Mouse (Mus musculus): ENCODE data around the gene Narfl. TPM values are rescaled to one million over a fixed set of nuclear protein-coding genes. Genes with fewer than 3 reads are reported as not detected.

Narfl gene
- polyA plus RNA-seq (2017; shearing (Covaris generic)), result 10 to 100 TPM; 27.7 to 32.5 TPM

DNA sequence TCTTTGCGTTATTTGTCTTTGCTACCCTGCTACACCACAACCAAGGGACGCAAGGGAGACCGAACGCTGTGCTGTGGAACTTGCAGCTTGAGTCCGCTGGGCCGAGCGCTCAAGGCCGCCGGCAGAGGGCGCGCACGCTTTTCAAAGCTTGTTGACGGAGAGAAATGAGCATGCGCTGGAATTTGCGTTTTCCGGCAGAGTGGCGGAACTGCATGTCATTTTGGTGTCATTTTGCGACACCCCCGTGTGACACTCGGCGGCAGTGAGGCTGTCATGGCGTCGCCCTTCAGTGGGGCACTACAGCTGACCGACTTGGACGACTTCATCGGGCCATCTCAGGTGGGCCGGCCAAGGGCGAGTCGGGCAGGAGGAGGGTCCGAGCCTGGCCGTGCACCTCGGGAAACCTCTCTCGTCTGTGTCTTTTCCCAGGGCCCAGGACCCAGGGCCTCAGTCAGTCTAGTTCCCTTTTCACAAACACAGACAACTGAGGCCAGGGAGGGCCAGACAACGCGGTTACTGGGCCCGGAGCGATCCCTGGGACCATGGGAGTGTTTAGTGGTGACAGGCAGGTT is at the start of gene Narfl:
Narfl (plus strand) TSS at position 228 of the 572 bp plus-strand sequence.

DNA sequence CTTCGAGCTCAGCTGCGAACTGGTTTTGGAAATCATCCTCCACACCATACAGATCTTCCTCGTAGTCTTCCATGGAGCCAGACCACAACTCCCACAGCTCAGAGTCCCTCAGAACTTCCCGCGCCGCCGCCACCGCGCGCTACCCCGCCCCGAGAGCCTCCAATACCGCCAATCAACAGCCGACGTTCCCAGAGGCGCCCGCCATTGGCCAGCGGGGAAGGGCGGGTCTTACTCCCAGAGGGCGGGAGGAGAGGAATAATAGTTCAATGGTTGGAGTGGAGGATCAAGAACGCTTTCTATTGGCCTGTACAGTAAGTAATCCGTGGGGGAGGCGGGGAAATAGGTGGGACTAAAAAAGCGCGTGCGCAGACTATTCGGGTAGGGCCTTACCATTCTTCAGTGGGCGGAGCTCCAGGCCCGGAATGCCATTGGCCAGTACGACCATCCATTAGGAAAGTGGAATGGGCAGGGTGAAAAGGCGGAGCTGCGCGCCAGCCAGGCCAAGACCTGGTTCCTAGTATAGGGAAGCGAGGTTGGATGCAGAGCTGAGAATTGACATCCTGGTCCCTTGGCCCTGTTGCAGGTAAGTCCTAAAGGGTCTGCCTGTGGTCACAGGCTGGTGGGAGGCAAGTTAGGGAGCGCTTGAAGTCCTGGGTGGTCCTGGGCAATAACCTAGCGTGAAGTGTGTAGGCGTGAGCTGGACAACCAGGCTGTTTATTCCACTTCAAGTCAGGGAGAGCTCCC is 46.1 kb upstream of the Narfl start, which contains the start of the genes Chtf18 and Rpusd1:
Chtf18 (minus strand) TSS at position 155 of the 744 bp plus-strand sequence.
Rpusd1 (plus strand) TSS at position 406 of the 744 bp plus-strand sequence.

DNA sequence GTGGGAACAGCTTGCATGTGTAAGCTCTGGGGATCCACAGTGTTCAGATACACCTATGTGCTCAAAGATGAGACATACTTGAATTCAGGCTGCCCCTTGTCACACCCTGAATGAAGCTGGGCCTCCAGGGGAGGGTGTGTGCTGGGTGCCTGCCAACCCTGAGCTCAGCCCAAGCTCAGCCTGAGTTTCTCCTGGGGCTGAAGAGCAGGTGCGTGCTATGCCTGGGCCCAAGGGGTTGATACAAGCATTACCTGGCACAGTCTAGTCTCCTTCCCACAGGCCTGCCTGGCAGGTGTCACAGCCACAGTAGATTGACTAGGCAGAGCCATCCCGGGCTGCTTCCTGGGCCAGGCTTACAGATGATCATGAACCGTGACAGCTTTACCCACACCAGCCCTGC is 37.8 kb upstream of the Narfl start, which contains the start of gene Mslnl:
Mslnl (plus strand) TSS at position 298 of the 400 bp plus-strand sequence.

DNA sequence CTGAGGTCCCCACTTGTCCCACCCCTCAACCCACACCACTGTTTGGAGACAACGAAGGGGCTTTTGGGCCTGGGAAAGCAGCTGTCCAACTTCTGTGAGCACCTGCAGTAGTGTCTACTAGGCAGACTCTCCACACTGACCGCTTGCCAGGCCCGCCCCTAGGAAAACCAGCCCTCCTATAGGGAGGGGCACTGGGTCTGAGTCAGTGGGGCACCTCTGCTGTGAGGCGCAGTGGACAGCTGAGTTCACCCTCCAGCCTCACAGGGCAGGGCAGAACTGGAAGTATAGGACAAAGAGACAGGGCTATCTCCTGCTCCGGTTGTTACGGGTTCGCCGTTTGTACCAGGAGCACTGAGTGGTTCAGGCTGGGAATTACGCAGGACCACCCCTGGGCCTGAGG is 19.3 kb upstream of the Narfl start, which contains the start of gene Msln:
Msln (minus strand) TSS at position 138 of the 400 bp plus-strand sequence.

DNA sequence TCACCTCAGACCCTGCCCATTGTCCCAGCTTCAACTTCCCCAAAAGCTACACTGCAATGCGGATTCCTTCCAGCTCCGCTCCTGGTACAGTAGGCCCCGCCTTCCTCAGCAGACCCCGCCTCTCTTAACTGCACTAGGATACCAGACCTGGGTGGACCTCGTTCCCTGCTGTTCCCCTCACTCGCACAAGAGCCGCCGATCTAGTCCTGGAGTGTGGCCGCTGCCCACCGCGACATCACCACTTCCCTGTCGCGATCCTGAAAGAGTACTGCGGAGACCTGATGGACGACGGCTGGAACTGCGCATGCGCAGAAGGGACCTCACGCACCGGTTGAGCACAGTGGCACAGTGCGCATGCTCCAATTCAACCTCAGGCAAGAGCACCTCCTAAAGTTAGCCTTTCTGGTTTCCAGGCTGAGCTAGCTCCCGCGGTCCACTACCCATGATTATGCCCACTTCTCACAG is 11.7 kb downstream of the Narfl start, which contains the start of gene Haghl:
Haghl (minus strand) TSS at position 393 of the 465 bp plus-strand sequence.

DNA sequence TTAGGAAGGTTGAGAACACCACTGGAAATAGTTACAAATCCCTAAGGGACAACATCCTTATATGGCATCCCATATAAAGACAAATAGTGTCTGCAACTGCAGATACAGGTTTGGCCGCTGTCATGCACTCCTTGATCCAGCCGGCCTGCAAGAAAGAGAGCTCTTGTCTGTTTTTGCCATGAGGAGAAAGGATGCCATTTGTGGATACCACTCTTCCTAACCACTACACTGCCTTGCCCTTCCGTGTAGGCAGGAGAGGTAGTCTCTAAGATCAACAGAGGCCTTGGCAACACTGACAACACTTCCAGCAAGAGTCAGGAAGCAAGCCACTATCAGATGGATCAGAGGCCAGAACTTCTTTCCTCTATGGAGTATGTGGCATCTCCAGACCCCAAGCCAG is 12.7 kb downstream of the Narfl start, which contains the start of gene Ccdc78:
Ccdc78 (plus strand) TSS at position 301 of the 400 bp plus-strand sequence.

DNA sequence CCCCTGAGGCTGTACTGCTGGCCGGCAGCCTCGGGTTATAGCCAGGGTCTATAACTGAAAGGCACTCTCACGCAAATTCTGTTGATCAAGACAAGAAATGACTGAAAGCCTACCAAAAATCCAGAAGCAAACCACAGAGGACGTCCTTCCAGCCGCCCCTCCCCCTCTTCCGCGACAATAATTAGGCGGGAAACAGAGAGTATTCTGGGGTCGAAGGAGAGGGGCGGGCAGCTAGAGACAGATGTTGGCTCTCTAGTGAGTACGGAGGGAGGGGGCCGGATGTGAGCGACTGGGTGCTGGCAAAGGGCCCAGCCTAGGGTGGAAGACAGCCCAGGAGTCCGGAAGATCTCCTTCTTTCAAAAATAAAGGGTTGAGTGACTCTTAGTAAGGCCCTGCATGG is 19.0 kb downstream of the Narfl start, which contains the start of gene Fam173a:
Fam173a (minus strand) TSS at position 287 of the 400 bp plus-strand sequence.

DNA sequence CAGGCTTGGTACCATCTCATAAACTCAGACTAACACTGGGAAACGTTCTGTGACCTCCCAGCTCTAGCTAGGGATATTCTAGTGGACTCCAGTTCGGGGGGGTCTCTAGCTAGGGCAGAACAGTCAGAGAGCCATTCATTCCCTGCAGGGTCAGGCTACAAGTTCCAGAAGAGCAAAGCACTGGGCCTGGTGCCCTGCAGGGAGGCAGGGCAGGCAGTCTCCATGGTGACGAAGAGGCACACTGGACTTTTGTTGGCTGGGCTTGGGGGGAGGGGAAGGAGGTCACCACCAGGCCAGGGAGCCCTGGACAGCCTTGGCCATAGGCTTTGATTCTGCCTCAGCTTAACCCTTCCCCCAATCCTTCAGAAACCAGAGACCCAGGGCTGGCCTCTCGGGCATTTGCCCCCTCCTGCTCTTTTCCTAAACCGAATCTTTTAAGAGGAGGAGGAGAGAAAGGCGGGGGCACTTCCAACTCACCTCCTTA is 22.1 kb downstream of the Narfl start, which contains the start of gene AC134908.4:
AC134908.4 (minus strand) TSS at position 51 of the 484 bp plus-strand sequence.

DNA sequence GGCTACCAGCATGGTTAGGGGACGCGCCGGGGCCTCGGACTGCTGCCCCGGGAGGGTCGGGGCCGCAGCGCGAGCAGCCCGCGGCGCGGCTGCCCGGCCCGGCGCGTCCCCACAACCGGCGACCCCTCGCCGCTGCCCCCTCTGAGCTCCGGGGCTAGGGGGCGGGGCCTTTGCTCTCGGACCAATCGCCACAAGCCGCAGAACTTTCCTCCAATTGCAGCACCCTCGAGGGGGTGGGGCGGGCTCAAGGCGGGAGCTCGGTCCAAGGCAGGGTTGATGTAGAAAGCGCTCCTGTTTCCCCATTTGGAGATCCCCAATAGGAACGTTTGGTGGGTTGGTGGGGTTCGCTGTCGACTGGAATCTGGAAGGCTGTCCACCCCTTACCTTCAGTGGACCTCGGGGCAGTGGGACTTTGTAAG is 23.4 kb downstream of the Narfl start, which contains the start of gene Metrn:
Metrn (minus strand) TSS at position 186 of the 419 bp plus-strand sequence.

DNA sequence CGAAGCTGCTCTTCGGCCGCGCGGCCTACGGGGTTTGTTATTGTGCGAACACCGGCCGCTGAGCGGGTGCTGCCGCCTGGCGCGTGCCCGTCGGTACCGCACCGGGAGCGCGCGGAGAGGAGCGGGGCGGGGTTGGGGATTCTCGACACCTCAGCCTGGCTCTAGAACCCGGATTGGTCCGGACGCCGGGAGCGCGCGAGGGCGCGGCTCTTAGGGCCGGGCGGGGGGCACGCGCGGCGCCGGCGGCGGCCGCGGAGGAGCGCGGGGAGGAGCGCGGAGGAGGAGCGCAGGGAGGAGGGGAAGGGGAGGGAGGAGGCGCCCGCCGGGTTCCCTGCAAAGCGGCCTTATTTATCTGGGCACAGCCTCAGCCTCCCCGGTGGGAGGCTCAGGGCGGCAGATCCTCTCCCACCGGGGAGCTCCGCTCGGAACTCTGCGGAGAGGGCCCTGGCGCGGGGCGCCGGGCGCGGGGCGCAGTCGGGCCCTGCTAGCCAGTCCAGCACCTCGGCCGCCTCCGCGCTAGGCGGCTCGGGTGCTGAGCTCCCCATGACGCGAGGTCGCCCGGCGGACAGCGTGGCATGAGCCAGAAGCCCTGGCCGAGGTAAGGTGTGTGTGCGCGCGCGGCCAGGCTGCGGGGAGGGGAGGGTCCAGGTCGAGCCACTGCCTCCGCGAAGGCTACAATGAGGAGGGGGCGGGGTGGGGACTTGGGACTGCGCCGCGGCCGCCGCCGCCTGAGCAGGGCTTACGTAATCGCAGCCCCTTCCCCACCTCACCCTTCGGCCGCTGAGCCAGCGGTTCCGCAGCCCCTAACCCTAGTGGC is 35.4 kb downstream of the Narfl start, which contains the start of gene Fbxl16:
Fbxl16 (plus strand) TSS at position 297 of the 817 bp plus-strand sequence.

DNA sequence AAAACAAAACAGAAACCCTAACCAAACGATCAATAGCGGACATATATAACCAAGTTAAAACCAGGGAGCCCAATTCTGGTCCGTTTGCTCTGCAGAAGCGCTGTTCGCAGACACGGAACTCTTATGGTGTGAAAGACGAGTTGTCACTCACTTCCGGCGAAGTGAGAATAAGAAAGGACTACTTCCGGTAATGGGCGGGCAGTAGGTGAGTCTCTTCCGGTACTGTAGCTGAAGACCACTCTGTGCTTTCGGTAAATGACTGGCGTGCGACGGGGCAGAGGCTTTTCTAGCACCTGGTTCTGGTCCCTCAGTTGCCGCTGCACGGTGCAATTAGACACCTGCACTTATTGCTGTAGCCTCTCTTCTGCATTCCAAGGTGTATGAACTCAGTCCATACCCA is 49.9 kb downstream of the Narfl start, which contains the start of gene Wdr24:
Wdr24 (plus strand) TSS at position 176 of the 400 bp plus-strand sequence.

DNA sequence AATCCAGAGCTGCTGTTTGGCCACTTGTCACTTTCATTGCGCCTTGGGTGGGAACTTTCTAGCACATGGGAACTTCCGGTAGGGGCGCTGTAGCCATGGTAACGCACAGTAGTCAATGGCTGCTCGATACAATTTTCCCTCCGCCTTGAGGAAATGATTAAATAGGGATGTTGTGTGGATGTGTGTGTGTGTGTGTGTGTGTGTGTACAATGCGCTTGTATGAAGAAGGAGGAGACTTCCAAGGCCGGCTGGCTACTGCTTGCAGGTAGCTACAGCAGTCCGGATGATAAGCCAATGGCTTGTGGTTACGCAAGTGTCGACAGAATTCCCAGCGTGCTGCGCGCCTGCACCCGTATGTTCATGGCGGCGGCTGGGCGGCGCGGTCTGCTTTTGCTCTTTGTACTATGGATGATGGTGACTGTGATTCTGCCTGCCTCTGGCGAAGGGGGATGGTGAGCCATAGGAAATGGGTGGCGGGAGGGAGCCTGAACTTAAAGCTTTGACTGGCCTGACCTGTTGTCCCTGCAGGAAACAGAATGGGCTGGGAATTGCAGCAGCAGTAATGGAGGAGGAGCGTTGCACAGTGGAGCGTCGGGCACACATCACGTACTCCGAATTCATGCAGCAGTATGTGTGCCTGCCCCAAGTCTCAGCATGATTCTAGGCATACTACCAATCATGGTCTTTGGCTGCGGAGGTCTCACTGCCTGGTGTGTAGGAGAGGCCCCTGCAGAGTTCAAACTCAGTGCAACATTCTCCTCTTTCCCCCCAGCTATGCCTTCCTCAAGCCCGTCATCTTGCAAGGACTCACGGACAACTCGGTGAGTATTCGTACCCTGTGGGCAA is 55.4 kb downstream of the Narfl start, which contains the start of gene Jmjd8:
Jmjd8 (plus strand) TSS at position 156 of the 846 bp plus-strand sequence.

Other genes starting within 250 kb of the Narfl start
- 1 to 10 TPM in 1 of 2 experiments, not detected in 1; 1.3 TPM for gene Sox8, start 203.1 kb upstream of the Narfl start, polyA plus RNA-seq (2017; shearing (Covaris generic))
- 10 to 100 TPM; 23.7 to 34.3 TPM for gene Lmf1, start 194.7 kb upstream of the Narfl start, polyA plus RNA-seq (2017; shearing (Covaris generic))
- gene Gng13, start 56.6 kb upstream of the Narfl start, polyA plus RNA-seq (2017; shearing (Covaris generic)), result not detected
- 10 to 100 TPM in 1 of 2 experiments, 1 to 10 TPM in 1; 3.8 to 12.3 TPM for gene Chtf18, start 46.4 kb upstream of the Narfl start, polyA plus RNA-seq (2017; shearing (Covaris generic))
- 10 to 100 TPM; 13.9 to 16.7 TPM for gene Rpusd1, start 46.1 kb upstream of the Narfl start, polyA plus RNA-seq (2017; shearing (Covaris generic))
- gene Mslnl, start 37.7 kb upstream of the Narfl start, polyA plus RNA-seq (2017; shearing (Covaris generic)), result under 1 TPM in 1 of 2 experiments, not detected in 1; 0.73 TPM
- under 1 TPM in 1 of 2 experiments, not detected in 1; 0.98 TPM for gene Msln, start 19.4 kb upstream of the Narfl start, polyA plus RNA-seq (2017; shearing (Covaris generic))
- 10 to 100 TPM; 34.3 to 47.7 TPM for gene Haghl, start 11.9 kb downstream of the Narfl start, polyA plus RNA-seq (2017; shearing (Covaris generic))
- gene Ccdc78, start 12.8 kb downstream of the Narfl start, polyA plus RNA-seq (2017; shearing (Covaris generic)), result 1 to 10 TPM in 1 of 2 experiments, under 1 TPM in 1; 0.89 to 1.4 TPM
- 100 to 1,000 TPM; 231 to 239 TPM for gene Fam173a, start 19.1 kb downstream of the Narfl start, polyA plus RNA-seq (2017; shearing (Covaris generic))
- 1 to 10 TPM in 1 of 2 experiments, not detected in 1; 1.1 TPM for gene AC134908.4, start 21.9 kb downstream of the Narfl start, polyA plus RNA-seq (2017; shearing (Covaris generic))
- 10 to 100 TPM; 34.1 to 40.4 TPM for gene Metrn, start 23.4 kb downstream of the Narfl start, polyA plus RNA-seq (2017; shearing (Covaris generic))
- gene Fbxl16, start 35.3 kb downstream of the Narfl start, polyA plus RNA-seq (2017; shearing (Covaris generic)), result under 1 TPM; 0.16 to 0.60 TPM
- gene Wdr24, start 49.9 kb downstream of the Narfl start, polyA plus RNA-seq (2017; shearing (Covaris generic)), result 10 to 100 TPM; 31.4 to 36.3 TPM
- 10 to 100 TPM; 32.9 to 33.5 TPM for gene Jmjd8, start 55.1 kb downstream of the Narfl start, polyA plus RNA-seq (2017; shearing (Covaris generic))
- gene Stub1, start 59.6 kb downstream of the Narfl start, polyA plus RNA-seq (2017; shearing (Covaris generic)), result 100 to 1,000 TPM; 170 to 205 TPM
- 1 to 10 TPM; 1.6 to 1.7 TPM for gene Rhbdl1, start 63.5 kb downstream of the Narfl start, polyA plus RNA-seq (2017; shearing (Covaris generic))
- gene Gm20683, start 68.0 kb downstream of the Narfl start, polyA plus RNA-seq (2017; shearing (Covaris generic)), result 1 to 10 TPM; 1.4 to 2.6 TPM
- gene Rhot2, start 71.1 kb downstream of the Narfl start, polyA plus RNA-seq (2017; shearing (Covaris generic)), result 10 to 100 TPM; 42.2 to 46.5 TPM
- gene Wdr90, start 87.7 kb downstream of the Narfl start, polyA plus RNA-seq (2017; shearing (Covaris generic)), result 10 to 100 TPM in 1 of 2 experiments, 1 to 10 TPM in 1; 9.2 to 16.3 TPM
- 1 to 10 TPM; 1.1 to 5.7 TPM for gene Mcrip2, start 95.0 kb downstream of the Narfl start, polyA plus RNA-seq (2017; shearing (Covaris generic))
- gene Mettl26, start 101.3 kb downstream of the Narfl start, polyA plus RNA-seq (2017; shearing (Covaris generic)), result 10 to 100 TPM; 80.3 to 84.0 TPM
- 1 to 10 TPM; 1.4 to 2.0 TPM for gene Wfikkn1, start 107.1 kb downstream of the Narfl start, polyA plus RNA-seq (2017; shearing (Covaris generic))
- gene Rab40c, start 146.0 kb downstream of the Narfl start, polyA plus RNA-seq (2017; shearing (Covaris generic)), result 10 to 100 TPM; 30.1 to 34.5 TPM
- gene Pigq, start 171.2 kb downstream of the Narfl start, polyA plus RNA-seq (2017; shearing (Covaris generic)), result 10 to 100 TPM; 50.7 to 66.9 TPM
- gene Nhlrc4, start 171.2 kb downstream of the Narfl start, polyA plus RNA-seq (2017; shearing (Covaris generic)), result not detected
- not detected for gene A930017K11Rik, start 178.8 kb downstream of the Narfl start, polyA plus RNA-seq (2017; shearing (Covaris generic))
- 10 to 100 TPM; 26.6 to 29.0 TPM for gene Capn15, start 212.0 kb downstream of the Narfl start, polyA plus RNA-seq (2017; shearing (Covaris generic))

Measured in inflammation-experienced regulatory T-cells (primary cell).